Mouse (Mus musculus) cortical plate, adult 2 months (tissue): ENCODE data around the gene Gamt. TPM values are rescaled to one million over a fixed set of nuclear protein-coding genes. Genes with fewer than 3 reads are reported as not detected.

Experiments used
- H3K27ac ChIP-seq: fragments of 200-500 bp; 2 replicates; pipeline ENCODE4 v1.5.1; 2012; ENCODE audit warnings: low read length, control low read depth, inconsistent platforms; ENCODE audit not compliant: insufficient read depth
- H3K4me1 ChIP-seq: fragments of 200-500 bp; 2 replicates; pipeline ENCODE4 v1.6.1; 2011; ENCODE audit warnings: low read length; ENCODE audit not compliant: control insufficient read depth, insufficient read depth
- H3K4me3 ChIP-seq: fragments of 200-500 bp; 2 replicates; pipeline ENCODE4 v1.5.1; 2011; ENCODE audit warnings: mild to moderate bottlenecking, low read length, control low read depth; ENCODE audit not compliant: insufficient read depth
- CTCF ChIP-seq: fragments of 200-500 bp; IDR thresholded peaks from 2 replicates; pipeline ENCODE4 v1.5.1; 2011; ENCODE audit warnings: mild to moderate bottlenecking, control low read depth, low read length; ENCODE audit not compliant: insufficient read depth; ENCODE audit errors: extremely low read depth
- POLR2A ChIP-seq: fragments of 200-500 bp; IDR thresholded peaks from 2 replicates; pipeline ENCODE4 v1.6.1; 2011; ENCODE audit warnings: mild to moderate bottlenecking, low read length, control low read depth; ENCODE audit not compliant: insufficient read depth; ENCODE audit errors: extremely low read depth
- polyA plus RNA-seq: library from polyadenylated mRNA; depleted of rRNA; stranded (reverse); fragments of >200 nt; gene quantifications from 2 replicates; pipeline ENCODE4 v1.2.3, GENCODE M21; 2012

Gene Gamt
- polyA plus RNA-seq, 1 experiment = 59.6 TPM

- Histone ChIP-seq H3K27ac (peak overlapping the region; percentile 74), H3K4me1 (peaks cover 15% of the 10 kb centered on the region), H3K4me3 (peak overlapping the region; percentile 95)
- TF ChIP-seq CTCF (no peak), POLR2A (peak; percentile 87)
These were observed 37.9 kb upstream of the Gamt start for GRCm38 (mm10) chr10:80298571-80299281.

GRCm38 (mm10) chr10:80297526-80298133 lies 36.8 kb upstream of the Gamt start:
- H3K27ac ChIP-seq = peak overlapping the region; percentile 86
- H3K4me3 ChIP-seq = peak overlapping the region; percentile 79; the same call in 1 of the 2 replicates
- H3K4me1 ChIP-seq = peaks cover 15% of the 10 kb centered on the region
- no peak for TF ChIP-seq CTCF
- TF ChIP-seq POLR2A = no peak

GRCm38 (mm10) chr10:80296824-80297223 lies 36.0 kb upstream of the Gamt start:
- peak overlapping the region; percentile 79 for H3K4me3 ChIP-seq
- no peak for TF ChIP-seq POLR2A
- TF ChIP-seq CTCF = no peak
- H3K27ac ChIP-seq = peak overlapping the region; percentile 86
- peaks cover 13% of the 10 kb centered on the region for H3K4me1 ChIP-seq

- Histone ChIP-seq H3K4me3 (peak within 1 kb of the TSS; percentile 79), H3K4me1 (peaks cover 7% of the 10 kb centered on the region), H3K27ac (peak within 1 kb of the TSS; percentile 86)
- TF ChIP-seq CTCF = peak; percentile 67
- TF ChIP-seq POLR2A = peak; percentile 49; the same call in 1 of the 2 replicates
These were observed 35.0 kb upstream of the Gamt start, which contains the start of gene Apc2 for GRCm38 (mm10) chr10:80295618-80296425. Gene Apc2 (plus strand): TSS chr10:80295977.

- TF ChIP-seq CTCF (no peak), POLR2A (0 out of 2 replicates have a peak, but pooled peaks have one; percentile 17)
- Histone ChIP-seq H3K4me3 (no peak overlapping the region), H3K27ac (no peak overlapping the region), H3K4me1 (peaks cover 7% of the 10 kb centered on the region)
These were observed 34.0 kb upstream of the Gamt start for GRCm38 (mm10) chr10:80294788-80295303.

- Histone ChIP-seq H3K4me3 (no peak overlapping the region), H3K27ac (no peak overlapping the region), H3K4me1 (peaks cover 7% of the 10 kb centered on the region)
- TF ChIP-seq POLR2A = no peak
- no peak for TF ChIP-seq CTCF
These were observed 33.5 kb upstream of the Gamt start for GRCm38 (mm10) chr10:80294311-80294710.

- no peak overlapping the region for H3K27ac ChIP-seq
- TF ChIP-seq POLR2A (no peak), CTCF (no peak)
- H3K4me1 ChIP-seq = peaks cover 6% of the 10 kb centered on the region
- H3K4me3 ChIP-seq = peak overlapping the region; percentile 95
These were observed 32.5 kb upstream of the Gamt start for GRCm38 (mm10) chr10:80293325-80293724.

GRCm38 (mm10) chr10:80292251-80293146 lies 31.7 kb upstream of the Gamt start, which contains the start of gene Rps15:
Gene Rps15 (plus strand): TSS chr10:80292453.
- peak within 1 kb of the TSS; percentile 67 for H3K27ac ChIP-seq
- peak within 1 kb of the TSS; percentile 95 for H3K4me3 ChIP-seq
- TF ChIP-seq POLR2A = peak; percentile 99
- TF ChIP-seq CTCF = no peak
- peaks cover 4% of the 10 kb centered on the region for H3K4me1 ChIP-seq

- TF ChIP-seq CTCF (peak; percentile 16; the same call in 1 of the 2 replicates), POLR2A (no peak)
- no peak overlapping the region for H3K27ac ChIP-seq
These were observed 27.8 kb upstream of the Gamt start for GRCm38 (mm10) chr10:80288657-80289056.

More at GRCm38 (mm10) chr10:80288657-80289056, 27.8 kb upstream of the Gamt start:
- H3K4me1 ChIP-seq = no peaks in the 10 kb centered on the region
- no peak overlapping the region for H3K4me3 ChIP-seq
